Mouse (Mus musculus) liver, postnatal 0 days (tissue): ENCODE measurements at regions not wholly inside any gene's neighbourhood (a gene's known extent, or its start where the extent isn't known, plus 50 kb on each side); places are given as distances from the start of the nearest gene placed in this dataset.

Experiments
- ATAC-seq: fragments of 200-750 bp; cut with Nextera tagmentation; 2 replicates; pipeline ENCODE4 v1.8.0; 2017; ENCODE audit warnings: mild to moderate bottlenecking, moderate library complexity
- DNase-seq: peaks from one replicate; pipeline ENCODE4 v3.0.0-alpha.2; 2016
- H3K27ac ChIP-seq: fragments of 300-500 bp; sonication (generic); 2 replicates; pipeline ENCODE4 v1.5.1; 2014; ENCODE audit warnings: antibody characterized with exemption, moderate library complexity, mild to moderate bottlenecking, low read depth
- H3K27me3 ChIP-seq: fragments of 300-500 bp; sonication (generic); 2 replicates; pipeline ENCODE4 v1.6.1; 2014; ENCODE audit warnings: low read length, control low read depth, mixed read lengths; ENCODE audit not compliant: insufficient read depth
- H3K36me3 ChIP-seq: fragments of 300-500 bp; sonication (generic); replicated peaks from 2 replicates; pipeline ENCODE4 v1.6.1; 2014; ENCODE audit warnings: mild to moderate bottlenecking, control low read depth, low read length, moderate library complexity, mixed read lengths; ENCODE audit not compliant: insufficient read depth
- H3K4me1 ChIP-seq: fragments of 300-500 bp; sonication (generic); 2 replicates; pipeline ENCODE4 v1.6.1; 2014; ENCODE audit warnings: antibody characterized with exemption, mild to moderate bottlenecking, control low read depth; ENCODE audit not compliant: insufficient read depth
- H3K4me2 ChIP-seq: fragments of 300-500 bp; sonication (generic); 2 replicates; pipeline ENCODE4 v1.6.1; 2014; ENCODE audit warnings: low read depth, mild to moderate bottlenecking, low read length, moderate library complexity, mixed read lengths
- H3K4me3 ChIP-seq: fragments of 300-500 bp; sonication (generic); 2 replicates; pipeline ENCODE4 v1.5.1; 2014; ENCODE audit warnings: low read depth, low read length
- H3K9ac ChIP-seq: fragments of 300-500 bp; sonication (generic); replicated peaks from 2 replicates; pipeline ENCODE4 v1.6.1; 2014; ENCODE audit warnings: mild to moderate bottlenecking, moderate library complexity
- H3K9me3 ChIP-seq: fragments of 300-500 bp; sonication (generic); 2 replicates; pipeline ENCODE4 v1.6.1; 2016; ENCODE audit warnings: mild to moderate bottlenecking, control low read depth, low read length, mixed read lengths
- CTCF ChIP-seq: sonication (generic); IDR thresholded peaks from 2 replicates; pipeline ENCODE4 v1.5.1; 2016; ENCODE audit warnings: antibody characterized with exemption, low read depth
- EP300 ChIP-seq: IDR thresholded peaks from 2 replicates; pipeline ENCODE4 v1.6.1; 2016; ENCODE audit warnings: antibody characterized with exemption, low read depth, mild to moderate bottlenecking
- WGBS: fragments of 180-500 bp; shearing (Covaris S2); extraction: QIAGEN DNeasy Blood & Tissue Kit; methylation state at CpG from one replicate; pipeline ENCODE4 v1.1.7; 2014; ENCODE audit not compliant: insufficient replicate concordance; 5-methylcytosine and 5-hydroxymethylcytosine counted together

- no peaks in the 10 kb centered on the region for H3K36me3 ChIP-seq
- no peaks in the 10 kb centered on the region for H3K27me3 ChIP-seq
- no peak overlapping the region for H3K9ac ChIP-seq
- no peak overlapping the region for H3K4me2 ChIP-seq
- H3K27ac ChIP-seq = no peak overlapping the region
- no peak for DNase-seq
- no peaks in the 10 kb centered on the region for H3K4me1 ChIP-seq
- TF ChIP-seq EP300 (no peak), CTCF (no peak)
- H3K4me3 ChIP-seq = no peak overlapping the region
- no peak for ATAC-seq
- 65% methylated on average over 1 of the region's 1 CpGs for WGBS
- no peaks in the 10 kb centered on the region for H3K9me3 ChIP-seq
Measured at GRCm38 (mm10) chr6:99850706-99851105, 124.5 kb upstream of the Prok2 start.

GRCm38 (mm10) chr6:99845508-99845846, 119.3 kb upstream of the Prok2 start:
- H3K27me3 ChIP-seq = no peaks in the 10 kb centered on the region
- no peak for TF ChIP-seq EP300
- TF ChIP-seq CTCF = no peak
- no peak overlapping the region for H3K4me2 ChIP-seq
- no peaks in the 10 kb centered on the region for H3K4me1 ChIP-seq
- no peak overlapping the region for H3K27ac ChIP-seq
- WGBS = 72% methylated on average over 4 of the region's 4 CpGs
- H3K9ac ChIP-seq = no peak overlapping the region
- H3K36me3 ChIP-seq = no peaks in the 10 kb centered on the region
- no peaks in the 10 kb centered on the region for H3K9me3 ChIP-seq
- DNase-seq (no peak), ATAC-seq (no peak)
- H3K4me3 ChIP-seq = no peak overlapping the region

GRCm38 (mm10) chr6:99844775-99845507, 118.7 kb upstream of the Prok2 start:
- DNase-seq (no peak), ATAC-seq (no peak)
- H3K4me2 ChIP-seq = no peak overlapping the region
- H3K4me3 ChIP-seq = no peak overlapping the region
- no peak overlapping the region for H3K9ac ChIP-seq
- H3K27me3 ChIP-seq = no peaks in the 10 kb centered on the region
- H3K36me3 ChIP-seq = no peaks in the 10 kb centered on the region
- TF ChIP-seq CTCF (no peak), EP300 (no peak)
- no peak overlapping the region for H3K27ac ChIP-seq
- 49% methylated on average over 4 of the region's 4 CpGs for WGBS
- no peaks in the 10 kb centered on the region for H3K9me3 ChIP-seq
- H3K4me1 ChIP-seq = no peaks in the 10 kb centered on the region

- ATAC-seq = no peak
Measured at GRCm38 (mm10) chr6:99843507-99843906, 117.3 kb upstream of the Prok2 start.

DNA sequence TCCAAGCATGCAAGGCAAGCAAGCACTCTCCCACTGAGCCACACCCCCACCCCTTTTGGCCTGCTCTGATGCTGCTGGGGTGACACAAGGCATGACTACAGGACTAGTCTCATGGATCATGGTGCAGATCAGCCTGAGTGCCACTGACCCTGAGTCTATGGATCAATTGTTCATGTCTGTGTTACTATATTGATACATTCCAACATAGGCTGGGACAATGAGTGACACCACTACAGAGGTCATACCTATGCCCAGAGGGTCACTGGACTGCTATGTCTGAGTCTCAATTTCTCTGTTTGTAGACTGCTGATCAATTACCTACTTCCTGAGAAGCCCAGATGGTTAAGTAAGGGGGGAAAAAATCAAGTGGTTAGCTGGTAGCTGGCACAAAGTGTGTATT, 116.5 kb upstream of the Prok2 start:
- no peak for TF ChIP-seq CTCF
- no peak for TF ChIP-seq EP300
- ATAC-seq = peak; percentile 95
- Histone ChIP-seq H3K4me2 (no peak overlapping the region), H3K9ac (no peak overlapping the region), H3K4me1 (no peaks in the 10 kb centered on the region), H3K27ac (no peak overlapping the region), H3K27me3 (no peaks in the 10 kb centered on the region), H3K4me3 (no peak overlapping the region), H3K36me3 (no peaks in the 10 kb centered on the region), H3K9me3 (no peaks in the 10 kb centered on the region)
- DNase-seq = peak; percentile 39

More at GRCm38 (mm10) chr6:99843507-99843906, 117.3 kb upstream of the Prok2 start:
- TF ChIP-seq EP300 (no peak), CTCF (no peak)
- DNase-seq = no peak
- Histone ChIP-seq H3K9me3 (no peaks in the 10 kb centered on the region), H3K9ac (no peak overlapping the region), H3K27me3 (no peaks in the 10 kb centered on the region), H3K27ac (no peak overlapping the region), H3K4me2 (no peak overlapping the region), H3K36me3 (no peaks in the 10 kb centered on the region), H3K4me3 (no peak overlapping the region), H3K4me1 (no peaks in the 10 kb centered on the region)
- 56% methylated on average over 3 of the region's 3 CpGs for WGBS

GRCm38 (mm10) chr6:99840823-99841222, 114.6 kb upstream of the Prok2 start:
- no peaks in the 10 kb centered on the region for H3K36me3 ChIP-seq
- no peak for DNase-seq
- no peak for ATAC-seq
- no peak overlapping the region for H3K4me2 ChIP-seq
- H3K4me1 ChIP-seq = no peaks in the 10 kb centered on the region
- no peak overlapping the region for H3K9ac ChIP-seq
- TF ChIP-seq EP300 (no peak), CTCF (no peak)
- no peak overlapping the region for H3K4me3 ChIP-seq
- no peaks in the 10 kb centered on the region for H3K27me3 ChIP-seq
- no peaks in the 10 kb centered on the region for H3K9me3 ChIP-seq
- WGBS = 63% methylated on average over 6 of the region's 6 CpGs
- no peak overlapping the region for H3K27ac ChIP-seq

DNA sequence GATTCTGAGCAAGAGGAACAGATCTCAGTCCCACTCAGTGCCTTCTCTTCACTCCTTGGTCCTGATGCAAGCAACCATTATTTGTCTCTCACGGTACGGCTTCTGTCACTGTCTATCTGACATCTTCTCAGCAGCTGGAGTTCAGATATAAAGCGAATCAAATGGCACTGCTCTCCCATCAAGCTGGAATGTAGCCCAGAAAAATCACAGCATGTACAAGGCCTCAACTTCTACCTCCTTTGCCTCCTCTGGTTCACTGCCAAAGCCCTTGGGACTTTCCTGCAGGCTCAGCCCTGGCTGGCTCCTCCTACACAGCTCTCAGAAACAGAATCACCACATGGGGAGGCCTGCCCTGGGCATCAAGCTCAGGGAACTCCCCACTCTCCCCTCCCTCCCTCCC, 107.1 kb upstream of the Prok2 start:
- no peak for TF ChIP-seq EP300
- TF ChIP-seq CTCF = no peak
- H3K9me3 ChIP-seq = no peaks in the 10 kb centered on the region
- no peak overlapping the region for H3K4me3 ChIP-seq
- H3K9ac ChIP-seq = no peak overlapping the region
- no peaks in the 10 kb centered on the region for H3K27me3 ChIP-seq
- no peaks in the 10 kb centered on the region for H3K4me1 ChIP-seq
- no peak overlapping the region for H3K27ac ChIP-seq
- ATAC-seq (no peak), DNase-seq (no peak)
- H3K4me2 ChIP-seq = no peak overlapping the region
- H3K36me3 ChIP-seq = no peaks in the 10 kb centered on the region
- WGBS = 72% methylated on average over 3 of the region's 3 CpGs
